Mouse (Mus musculus) embryonic facial prominence, embryonic 10.5 days (tissue): ENCODE measurements around the gene Zfp142. TPM values are rescaled to one million over a fixed set of nuclear protein-coding genes. Genes with fewer than 3 reads are reported as not detected.

Source experiments
- DNase-seq: peaks from one replicate; pipeline ENCODE4 v3.0.0-alpha.2; 2017; ENCODE audit warnings: low spot score
- H3K27ac ChIP-seq: fragments of 300-500 bp; sonication (generic); replicated peaks from 2 replicates; pipeline ENCODE4 v1.5.1; 2016; ENCODE audit warnings: mild to moderate bottlenecking
- H3K27me3 ChIP-seq: fragments of 300-500 bp; sonication (generic); replicated peaks from 2 replicates; pipeline ENCODE4 v1.6.1; 2016; ENCODE audit warnings: low read depth, mild to moderate bottlenecking; ENCODE audit not compliant: poor library complexity, severe bottlenecking
- H3K36me3 ChIP-seq: fragments of 300-500 bp; sonication (generic); replicated peaks from 2 replicates; pipeline ENCODE4 v1.6.1; 2016; ENCODE audit warnings: mild to moderate bottlenecking, moderate library complexity
- H3K4me1 ChIP-seq: fragments of 300-500 bp; sonication (generic); 2 replicates; pipeline ENCODE4 v1.6.1; 2016
- H3K4me3 ChIP-seq: fragments of 300-500 bp; sonication (generic); 2 replicates; pipeline ENCODE4 v1.5.1; 2016; ENCODE audit warnings: mild to moderate bottlenecking, moderate library complexity
- H3K9me3 ChIP-seq: fragments of 300-500 bp; sonication (generic); 2 replicates; pipeline ENCODE4 v1.6.1; 2016; ENCODE audit warnings: mild to moderate bottlenecking
- WGBS: fragments of 180-500 bp; shearing (Covaris S2); methylation state at CpG from one replicate; pipeline ENCODE4 v1.1.7; 2016; 5-methylcytosine and 5-hydroxymethylcytosine counted together
- microRNA-seq: library from miRNA; unstranded; fragments of <30 nt; microRNA quantifications from one replicate; pipeline ENCODE4, GENCODE M21; 2017
- polyA plus RNA-seq: library from polyadenylated mRNA; unstranded; fragments of >200 nt; fragmentation: Nextera tagmentation; extraction: Ambion mirVana; gene quantifications from 2 replicates; pipeline ENCODE4 v1.2.1, GENCODE M21; 2016

The Zfp142 gene
- polyA plus RNA-seq, 1 experiment from 2014 or later: 9.5 TPM

- no peak for DNase-seq
- Histone ChIP-seq H3K36me3 (peaks cover 100% of the 10 kb centered on the region), H3K9me3 (no peaks in the 10 kb centered on the region), H3K4me3 (no peak overlapping the region), H3K4me1 (no peaks in the 10 kb centered on the region), H3K27ac (no peak overlapping the region), H3K27me3 (no peaks in the 10 kb centered on the region)
- 92% methylated on average over 29 of the region's 29 CpGs for WGBS
These were observed 18.0 kb downstream of the Zfp142 start for GRCm38 (mm10) chr1:74569739-74570719.

GRCm38 (mm10) chr1:74565834-74566233 lies 22.2 kb downstream of the Zfp142 start:
- no peaks in the 10 kb centered on the region for H3K27me3 ChIP-seq
- no peaks in the 10 kb centered on the region for H3K4me1 ChIP-seq
- peaks cover 81% of the 10 kb centered on the region for H3K36me3 ChIP-seq
- no peaks in the 10 kb centered on the region for H3K9me3 ChIP-seq
- no peak for DNase-seq
- no peak overlapping the region for H3K4me3 ChIP-seq
- no peak overlapping the region for H3K27ac ChIP-seq
- 92% methylated on average over 6 of the region's 6 CpGs for WGBS

GRCm38 (mm10) chr1:74559061-74559460 lies 29.0 kb downstream of the Zfp142 start:
- DNase-seq: no peak
- Histone ChIP-seq H3K36me3 (peaks cover 13% of the 10 kb centered on the region), H3K27me3 (no peaks in the 10 kb centered on the region), H3K9me3 (no peaks in the 10 kb centered on the region), H3K4me3 (no peak overlapping the region), H3K27ac (no peak overlapping the region), H3K4me1 (no peaks in the 10 kb centered on the region)
- 84% methylated on average over 5 of the region's 5 CpGs for WGBS

GRCm38 (mm10) chr1:74544184-74544583 lies 43.9 kb downstream of the Zfp142 start, which contains the start of gene Usp37:
Gene Usp37, minus strand, starts transcription at chr1:74544284.
- H3K9me3 ChIP-seq: no peaks in the 10 kb centered on the region
- H3K27me3 ChIP-seq: no peaks in the 10 kb centered on the region
- H3K36me3 ChIP-seq: no peaks in the 10 kb centered on the region
- WGBS: 78% methylated on average over 4 of the region's 4 CpGs
- no peak within 1 kb of the TSS for H3K27ac ChIP-seq
- no peak for DNase-seq
- no peak within 1 kb of the TSS for H3K4me3 ChIP-seq
- peaks cover 9% of the 10 kb centered on the region for H3K4me1 ChIP-seq

- H3K27me3 ChIP-seq: no peaks in the 10 kb centered on the region
- H3K4me1 ChIP-seq: peaks cover 17% of the 10 kb centered on the region
- no peaks in the 10 kb centered on the region for H3K36me3 ChIP-seq
- H3K9me3 ChIP-seq: no peaks in the 10 kb centered on the region
- H3K27ac ChIP-seq: no peak within 1 kb of the TSS
- WGBS: 6% methylated on average over 6 of the region's 6 CpGs
- H3K4me3 ChIP-seq: 0 out of 2 replicates have a peak within 1 kb of the TSS, but pooled peaks have one; percentile 25
- peak; percentile 34 for DNase-seq
These were observed 45.5 kb downstream of the Zfp142 start, which contains the start of gene Plcd4 for GRCm38 (mm10) chr1:74542451-74542961. Gene Plcd4, plus strand, starts transcription at chr1:74542888.

- Histone ChIP-seq H3K36me3 (no peaks in the 10 kb centered on the region; the same call in 1 of the 2 replicates), H3K4me3 (no peak overlapping the region), H3K27ac (no peak overlapping the region), H3K9me3 (no peaks in the 10 kb centered on the region), H3K27me3 (no peaks in the 10 kb centered on the region), H3K4me1 (peaks cover 17% of the 10 kb centered on the region)
- DNase-seq: no peak
These were observed 49.4 kb downstream of the Zfp142 start for GRCm38 (mm10) chr1:74538650-74539049.

GRCm38 (mm10) chr1:74528589-74528988 lies 59.5 kb downstream of the Zfp142 start:
- no peak overlapping the region for H3K4me3 ChIP-seq
- 94% methylated on average over 7 of the region's 7 CpGs for WGBS
- peaks cover 99% of the 10 kb centered on the region for H3K36me3 ChIP-seq
- H3K4me1 ChIP-seq: no peaks in the 10 kb centered on the region
- no peak overlapping the region for H3K27ac ChIP-seq
- DNase-seq: no peak
- H3K9me3 ChIP-seq: no peaks in the 10 kb centered on the region
- no peaks in the 10 kb centered on the region for H3K27me3 ChIP-seq

- H3K36me3 ChIP-seq: peaks cover 99% of the 10 kb centered on the region
- no peaks in the 10 kb centered on the region for H3K4me1 ChIP-seq
These were observed 63.3 kb downstream of the Zfp142 start for GRCm38 (mm10) chr1:74524746-74525145.

GRCm38 (mm10) chr1:74519875-74520274 lies 68.2 kb downstream of the Zfp142 start:
- Histone ChIP-seq H3K4me3 (no peak overlapping the region), H3K27me3 (no peaks in the 10 kb centered on the region), H3K4me1 (no peaks in the 10 kb centered on the region), H3K9me3 (no peaks in the 10 kb centered on the region), H3K27ac (no peak overlapping the region), H3K36me3 (peaks cover 93% of the 10 kb centered on the region)
- no peak for DNase-seq

More at GRCm38 (mm10) chr1:74524746-74525145, 63.3 kb downstream of the Zfp142 start:
- no peak overlapping the region for H3K27ac ChIP-seq
- H3K27me3 ChIP-seq: no peaks in the 10 kb centered on the region
- 89% methylated on average over 4 of the region's 4 CpGs for WGBS
- DNase-seq: no peak
- H3K4me3 ChIP-seq: no peak overlapping the region
- H3K9me3 ChIP-seq: no peaks in the 10 kb centered on the region

Small RNAs within 50 kb of the gene (microRNA-seq; reads per million reads assigned to microRNA genes)
- not detected for gene Gm25035

Other genes starting within 250 kb of the Zfp142 start
- gene Catip, start 226.1 kb downstream of the Zfp142 start, polyA plus RNA-seq: 0.22 and 0.28 TPM in 2 replicates
- gene Slc11a1, start 213.1 kb downstream of the Zfp142 start, polyA plus RNA-seq: 1.7 and 2.1 TPM in 2 replicates
- 42.2 and 49.0 TPM in 2 replicates for gene Ctdsp1, start 196.7 kb downstream of the Zfp142 start, polyA plus RNA-seq
- 0.26 and 0.37 TPM in 2 replicates for gene Vil1, start 178.9 kb downstream of the Zfp142 start, polyA plus RNA-seq
- 109 and 113 TPM in 2 replicates for gene Cnot9, start 82.2 kb downstream of the Zfp142 start, polyA plus RNA-seq
- 0.59 and 0.87 TPM in 2 replicates for gene Plcd4, start 45.4 kb downstream of the Zfp142 start, polyA plus RNA-seq
- 45.8 and 47.0 TPM in 2 replicates for gene Usp37, start 44.0 kb downstream of the Zfp142 start, polyA plus RNA-seq
- gene Bcs1l, start within 50 bp of the Zfp142 start, polyA plus RNA-seq: 16.1 and 18.1 TPM in 2 replicates
- gene Rnf25, start 13.2 kb upstream of the Zfp142 start, polyA plus RNA-seq: 35.2 and 39.0 TPM in 2 replicates
- 12.4 and 13.1 TPM in 2 replicates for gene Stk36, start 13.2 kb upstream of the Zfp142 start, polyA plus RNA-seq
- 49.9 and 59.4 TPM in 2 replicates for gene Ttll4, start 73.5 kb upstream of the Zfp142 start, polyA plus RNA-seq
- gene Cyp27a1, start 125.3 kb upstream of the Zfp142 start, polyA plus RNA-seq: 12.1 and 12.8 TPM in 2 replicates
- gene Prkag3, start 161.0 kb upstream of the Zfp142 start, polyA plus RNA-seq: 0.11 TPM in 1 of 2 replicates, not detected in the other
- 26.5 and 26.6 TPM in 2 replicates for gene Wnt6, start 183.6 kb upstream of the Zfp142 start, polyA plus RNA-seq
- 0.70 and 1.2 TPM in 2 replicates for gene Wnt10a, start 203.3 kb upstream of the Zfp142 start, polyA plus RNA-seq